ENCODE assay signal across 9 mouse cellular contexts in the genomic region with DNA sequence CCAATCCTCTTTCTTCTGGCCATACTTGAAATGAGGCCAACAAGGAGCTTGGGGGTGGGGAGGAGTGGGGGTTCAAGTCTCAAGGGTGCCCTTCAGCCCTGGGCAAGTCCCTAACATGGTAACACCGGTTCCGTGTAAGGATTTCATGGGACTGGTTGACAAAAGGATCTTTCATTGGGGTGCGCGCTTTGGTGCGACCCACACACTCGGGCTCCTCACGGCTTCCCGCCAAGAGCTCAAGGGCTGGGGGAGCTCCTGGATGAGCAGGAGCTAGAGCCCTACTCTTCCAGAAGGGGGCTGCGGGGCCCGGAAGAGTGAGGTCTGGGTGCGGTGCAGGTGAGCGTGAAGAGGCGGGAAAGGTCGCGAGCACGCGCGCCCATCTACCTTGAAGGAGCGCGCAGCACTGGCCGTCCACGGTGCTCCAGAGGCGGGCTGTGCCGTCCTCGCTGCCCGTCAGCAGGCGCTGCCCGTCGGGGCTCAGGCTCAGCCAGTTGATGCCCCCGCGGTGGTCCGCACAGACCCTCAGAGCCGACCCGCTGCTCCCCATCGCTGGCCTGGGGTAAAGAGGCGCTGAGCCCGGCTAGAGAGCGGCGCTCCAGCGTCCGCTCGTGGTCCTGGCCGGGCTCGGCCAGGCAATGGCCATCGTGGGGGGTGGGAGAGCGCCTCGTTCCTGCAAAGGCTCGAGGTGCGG. TPM values are rescaled to one million over a fixed set of nuclear protein-coding genes. Genes with fewer than 3 reads are reported as not detected.
DNase-seq lines count a peak whose midpoint lies in the region; ATAC-seq lines count a peak whose summit lies in the region.
"Had no signal": no experiment of that assay in that cellular context is flagged by ENCODE, and none has a peak within 500 bp of the region (broad histone marks: within the 10 kb centered on the region; RNA-seq: fewer than 3 reads in every experiment).

No protein-coding gene starts in this region.

- ATAC-seq in heart, embryonic 14.5 days (ENCODE audit: insufficient number of reproducible peaks, insufficient read depth, low FRiP score, low read depth), result no peak
- ATAC-seq in hindbrain, embryonic 16.5 days, result peak; percentile 16; the same call in 1 of the 2 replicates
- ATAC-seq in midbrain, embryonic 16.5 days, result peak; percentile 34
- ATAC-seq in activated CD4-positive, CD25-positive, alpha-beta regulatory T cell, adult 4 months, result no peak

- H3K9ac ChIP-seq in heart, embryonic 14.5 days (ENCODE audit: low read length), result peak overlapping the region; percentile 69
- H3K9ac ChIP-seq in hindbrain, embryonic 16.5 days (ENCODE audit: low read depth, low read length), result peak overlapping the region; percentile 65
- H3K9ac ChIP-seq in midbrain, embryonic 16.5 days (ENCODE audit: low read depth, low read length), result peak overlapping the region; percentile 57

- 1% methylated on average over 49 of the region's 49 CpGs for WGBS in heart, embryonic 14.5 days
- WGBS in hindbrain, embryonic 16.5 days, result under 1% methylated on average over 42 of the region's 49 CpGs
- 2% methylated on average over 42 of the region's 49 CpGs for WGBS in midbrain, embryonic 16.5 days

- peak overlapping the region; percentile 43 to 48 for H3K4me3 ChIP-seq in heart, embryonic 14.5 days (ENCODE audit: control insufficient read depth in 1 of 2, insufficient read depth in 1 of 2, low read depth in 1 of 2, low read length in 2 of 2)
- H3K4me3 ChIP-seq in hindbrain, embryonic 16.5 days (ENCODE audit: low read length), result peak overlapping the region; percentile 48
- H3K4me3 ChIP-seq in midbrain, embryonic 16.5 days (ENCODE audit: low read depth, low read length), result peak overlapping the region; percentile 44

- peaks cover 16 to 40% of the 10 kb centered on the region in 2 experiments for H3K4me1 ChIP-seq in heart, embryonic 14.5 days (ENCODE audit: control insufficient read depth in 2 of 2, insufficient read depth in 2 of 2, low read length in 2 of 2)
- peaks cover 17% of the 10 kb centered on the region for H3K4me1 ChIP-seq in hindbrain, embryonic 16.5 days (ENCODE audit: control insufficient read depth, insufficient read depth, low read depth, low read length)
- H3K4me1 ChIP-seq in midbrain, embryonic 16.5 days (ENCODE audit: control insufficient read depth, insufficient read depth, low read length), result peaks cover 11% of the 10 kb centered on the region; the same call in 1 of the 2 replicates

- H3K27me3 ChIP-seq in heart, embryonic 14.5 days (ENCODE audit: control insufficient read depth, insufficient read depth, low read length), result peaks cover 13% of the 10 kb centered on the region
- peaks cover 22% of the 10 kb centered on the region for H3K27me3 ChIP-seq in hindbrain, embryonic 16.5 days (replicated peaks; ENCODE audit: control insufficient read depth, insufficient read depth, low read length)
- H3K27me3 ChIP-seq in midbrain, embryonic 16.5 days (ENCODE audit: control insufficient read depth, insufficient read depth, low read depth, low read length), result peaks cover 30% of the 10 kb centered on the region
- H3K27me3 ChIP-seq: CH12.LX had no signal

- intact Hi-C loops in heart, postnatal 10 days (cut with DNase I), result no loop called here

- no peaks in the 10 kb centered on the region for H3K36me3 ChIP-seq in heart, embryonic 14.5 days (ENCODE audit: control insufficient read depth, insufficient read depth, low read length)
- no peaks in the 10 kb centered on the region for H3K36me3 ChIP-seq in hindbrain, embryonic 16.5 days (ENCODE audit: control insufficient read depth, insufficient read depth, low read length)
- H3K36me3 ChIP-seq in midbrain, embryonic 16.5 days (ENCODE audit: control insufficient read depth, insufficient read depth, low read length), result no peaks in the 10 kb centered on the region

- peak overlapping the region; percentile 66 for H3K4me2 ChIP-seq in heart, embryonic 14.5 days (ENCODE audit: low read length)
- peak overlapping the region; percentile 73 for H3K4me2 ChIP-seq in hindbrain, embryonic 16.5 days (ENCODE audit: low read length)
- peak overlapping the region; percentile 54 for H3K4me2 ChIP-seq in midbrain, embryonic 16.5 days (ENCODE audit: low read length)

- H3K9me3 ChIP-seq in heart, embryonic 14.5 days (ENCODE audit: control insufficient read depth, low read length), result no peaks in the 10 kb centered on the region
- H3K9me3 ChIP-seq in hindbrain, embryonic 16.5 days (ENCODE audit: control insufficient read depth, low read length), result no peaks in the 10 kb centered on the region
- H3K9me3 ChIP-seq in midbrain, embryonic 16.5 days (replicated peaks; ENCODE audit: control insufficient read depth, low read length, poor library complexity, severe bottlenecking), result no peaks in the 10 kb centered on the region

- H3K27ac ChIP-seq in heart, embryonic 14.5 days (replicated peaks in 1 of 2; ENCODE audit: control insufficient read depth in 1 of 2, insufficient read depth in 1 of 2, low read depth in 2 of 2, low read length in 2 of 2), result no peak overlapping the region
- H3K27ac ChIP-seq in hindbrain, embryonic 16.5 days (ENCODE audit: low read depth, low read length), result no peak overlapping the region
- H3K27ac ChIP-seq in midbrain, embryonic 16.5 days (ENCODE audit: low read length), result no peak overlapping the region

- DNase-seq in heart, postnatal 10 days, result no peak
- DNase-seq in embryo, embryonic 10.5 days (ENCODE audit: low spot score), result peak; percentile 46
- DNase-seq in adrenal gland, postnatal 14 days, result no peak
- no peak for DNase-seq in thymus, postnatal 14 days

RNA-seq across cellular contexts. Expression of a gene that starts 0.6 kb away (rescaled TPM):
- 7.7 and 9.6 TPM in 2 replicates for polyA plus RNA-seq in heart, embryonic 14.5 days (2014; fragmentation: Nextera tagmentation; extraction: Ambion mirVana)
- total RNA-seq in heart, postnatal 10 days (2021), result 1 to 10 TPM; 1.1 to 2.5 TPM
- polyA plus RNA-seq in hindbrain, embryonic 16.5 days (2015; fragmentation: Nextera tagmentation; extraction: Ambion mirVana), result 8.0 and 10.7 TPM in 2 replicates
- polyA plus RNA-seq in midbrain, embryonic 16.5 days (2015; fragmentation: Nextera tagmentation; extraction: Ambion mirVana), result 4.4 and 5.7 TPM in 2 replicates
- under 1 TPM; 0.15 to 0.46 TPM for polyA plus RNA-seq in activated CD4-positive, CD25-positive, alpha-beta regulatory T cell, adult 4 months (2017; shearing (Covaris generic))
- 1.9 and 2.6 TPM in 2 replicates for total RNA-seq in adrenal gland, postnatal 14 days (2021)

RNA-seq across cellular contexts. Expression of a gene that starts 27.9 kb away (rescaled TPM):
- polyA plus RNA-seq in heart, embryonic 14.5 days (2014; fragmentation: Nextera tagmentation; extraction: Ambion mirVana), result 1.5 TPM in 1 of 2 replicates, not detected in the other
- total RNA-seq in heart, postnatal 10 days (2021), result not detected
- 1.3 and 1.6 TPM in 2 replicates for polyA plus RNA-seq in hindbrain, embryonic 16.5 days (2015; fragmentation: Nextera tagmentation; extraction: Ambion mirVana)
- 1.4 and 2.1 TPM in 2 replicates for polyA plus RNA-seq in midbrain, embryonic 16.5 days (2015; fragmentation: Nextera tagmentation; extraction: Ambion mirVana)
- 1 to 10 TPM in 1 of 2 experiments, not detected in 1; 6.8 TPM for polyA plus RNA-seq in activated CD4-positive, CD25-positive, alpha-beta regulatory T cell, adult 4 months (2017; shearing (Covaris generic))
- total RNA-seq in adrenal gland, postnatal 14 days (2021), result 2.6 and 2.9 TPM in 2 replicates

RNA-seq across cellular contexts. Expression of a gene that starts 44.6 kb away (rescaled TPM):
- polyA plus RNA-seq in heart, embryonic 14.5 days (2014; fragmentation: Nextera tagmentation; extraction: Ambion mirVana), result 27.5 and 28.0 TPM in 2 replicates
- total RNA-seq in heart, postnatal 10 days (2021), result 10 to 100 TPM; 29.3 to 31.6 TPM
- 48.8 and 49.5 TPM in 2 replicates for polyA plus RNA-seq in hindbrain, embryonic 16.5 days (2015; fragmentation: Nextera tagmentation; extraction: Ambion mirVana)
- 48.6 and 49.8 TPM in 2 replicates for polyA plus RNA-seq in midbrain, embryonic 16.5 days (2015; fragmentation: Nextera tagmentation; extraction: Ambion mirVana)
- 10 to 100 TPM; 63.9 to 65.7 TPM for polyA plus RNA-seq in activated CD4-positive, CD25-positive, alpha-beta regulatory T cell, adult 4 months (2017; shearing (Covaris generic))
- total RNA-seq in adrenal gland, postnatal 14 days (2021), result 45.4 and 50.7 TPM in 2 replicates

Comparison
In these comparisons a context has a peak if more than half of its experiments do, and no peak if none do; other contexts are left out.
1. ATAC-seq: peak in hindbrain, embryonic 16.5 days (single experiment) and midbrain, embryonic 16.5 days (single experiment); none in heart, embryonic 14.5 days (single experiment) and activated CD4-positive, CD25-positive, alpha-beta regulatory T cell, adult 4 months (single experiment).
2. Peak in every context shown above with its lines, with median percentiles within 50 percentile points of each other: H3K4me2 ChIP-seq, H3K4me3 ChIP-seq and H3K9ac ChIP-seq.